Mouse (Mus musculus) hematopoietic stem cell, adult 5-6 weeks (primary cell): ENCODE data around the gene Pou6f2. TPM values are rescaled to one million over a fixed set of nuclear protein-coding genes. Genes with fewer than 3 reads are reported as not detected.

Source experiments
- ATAC-seq, 2 experiments: fragments of 125-278 bp in 1 of 2; replicated peaks in 1 of 2; 2 replicates each; pipeline ENCODE4 v1.8.0; 2016 to 2017; ENCODE audit warnings: inconsistent platforms in 2 of 2, mild to moderate bottlenecking in 2 of 2, moderate number of reproducible peaks in 2 of 2, low read depth in 1 of 2, moderate TSS enrichment in 1 of 2; ENCODE audit not compliant: low FRiP score in 2 of 2, poor library complexity in 2 of 2, severe bottlenecking in 2 of 2, insufficient read depth in 1 of 2, low TSS enrichment in 1 of 2
- total RNA-seq: library from RNA; stranded (forward); fragments of 172-1452, 232-1000 nt; gene quantifications from 2 replicates; pipeline ENCODE4 v1.2.3, GENCODE M21; 2017

The Pou6f2 gene
- total RNA-seq, 1 experiment from 2014 or later: not detected

DNA sequence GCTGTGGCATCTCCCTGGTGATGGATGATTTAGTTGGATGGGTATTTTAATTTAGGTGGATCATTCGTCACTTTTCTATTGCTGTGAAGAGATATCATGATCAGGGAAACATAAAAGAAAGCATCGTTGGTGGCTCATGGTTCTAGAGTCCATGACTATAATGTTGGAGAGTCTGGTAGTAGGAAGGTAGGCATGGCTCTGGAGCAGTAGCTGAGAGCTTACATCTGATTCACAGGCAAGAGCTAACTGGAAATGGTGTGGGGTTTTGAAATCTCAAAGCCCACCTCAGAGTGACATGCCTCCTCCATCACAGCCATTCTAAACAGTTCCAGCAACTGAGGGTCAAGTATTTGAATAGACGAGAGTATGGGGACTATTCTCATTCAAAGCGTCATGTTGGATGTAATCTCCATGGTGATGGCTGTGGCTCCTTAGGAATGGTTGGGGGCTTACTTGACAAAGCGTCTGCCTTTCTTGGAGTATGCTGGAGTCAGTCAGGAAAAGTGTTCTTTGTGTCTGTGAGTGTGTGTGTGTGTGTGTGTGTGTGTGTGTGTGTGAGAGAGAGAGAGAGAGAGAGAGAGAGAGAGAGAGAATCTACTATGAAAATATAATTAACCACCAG, 115.0 kb downstream of the Pou6f2 start:
- no peak for ATAC-seq

- no peak for ATAC-seq
Observed at GRCm38 (mm10) chr13:18281084-18281483, 116.4 kb downstream of the Pou6f2 start.

DNA sequence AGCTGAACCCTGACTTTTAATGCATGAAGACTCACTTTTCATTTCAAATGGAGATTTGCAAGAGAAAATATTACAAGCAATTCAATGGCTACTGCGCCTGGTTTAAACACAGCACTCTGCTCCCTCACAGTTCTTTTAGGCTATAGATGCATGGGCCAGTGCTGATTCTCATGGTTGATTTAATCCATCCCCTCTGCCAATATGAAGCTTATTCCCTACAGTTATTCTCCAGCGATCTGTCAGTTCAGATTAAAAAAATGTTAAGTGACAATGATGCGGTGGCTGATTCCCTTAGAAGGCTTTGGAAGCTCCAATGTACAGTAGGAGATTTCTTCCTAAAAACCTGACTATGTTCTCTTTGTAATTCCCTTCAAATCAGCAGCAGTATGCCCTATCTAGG, 144.4 kb downstream of the Pou6f2 start:
- ATAC-seq: no peak

GRCm38 (mm10) chr13:18218566-18219234, 178.8 kb downstream of the Pou6f2 start:
- ATAC-seq: no peak

GRCm38 (mm10) chr13:18211242-18211641, 186.2 kb downstream of the Pou6f2 start:
- no peak for ATAC-seq

DNA sequence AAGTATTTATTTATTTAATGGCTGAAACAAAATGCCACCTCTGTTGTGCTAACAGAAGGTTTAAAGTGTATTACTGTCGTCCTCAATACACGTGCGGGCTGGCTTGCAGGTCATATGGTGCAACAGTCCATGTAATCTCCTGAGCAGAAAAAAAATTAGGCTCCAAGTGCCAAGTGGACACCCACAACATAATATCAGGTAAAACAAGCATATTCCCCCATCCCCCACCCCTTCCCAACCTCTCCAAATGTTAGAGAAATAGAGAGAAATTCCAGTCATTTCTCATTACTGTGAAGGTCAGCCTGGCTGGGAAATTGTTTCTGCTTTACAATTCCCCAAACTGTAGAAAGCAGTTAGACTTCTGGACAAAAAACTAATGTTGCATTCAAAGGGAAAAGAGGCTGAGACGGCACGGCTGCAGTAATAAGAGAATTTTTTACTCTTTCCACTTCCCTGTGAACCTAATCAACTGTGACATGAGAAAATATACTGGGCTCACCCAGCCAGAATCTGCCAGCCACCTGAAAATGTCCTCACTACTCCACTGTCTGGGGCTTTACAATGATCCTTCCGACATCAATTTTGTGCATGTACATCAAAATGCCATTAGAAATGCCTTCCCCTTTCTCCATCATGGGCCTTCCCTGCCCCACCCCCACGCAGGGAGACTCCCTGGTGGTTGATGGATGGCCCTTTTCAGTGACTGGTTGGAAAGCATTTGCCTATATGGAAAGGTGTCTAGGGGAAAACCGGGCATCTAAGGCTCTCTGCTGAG, 192.8 kb downstream of the Pou6f2 start:
- no peak for ATAC-seq

GRCm38 (mm10) chr13:18174003-18174402, 223.5 kb downstream of the Pou6f2 start:
- ATAC-seq: peak in 1 of 2 experiments; percentile 32; a peak in 1 of 4 replicates

- ATAC-seq: no peak
Observed at GRCm38 (mm10) chr13:18173021-18173420, 224.5 kb downstream of the Pou6f2 start.

DNA sequence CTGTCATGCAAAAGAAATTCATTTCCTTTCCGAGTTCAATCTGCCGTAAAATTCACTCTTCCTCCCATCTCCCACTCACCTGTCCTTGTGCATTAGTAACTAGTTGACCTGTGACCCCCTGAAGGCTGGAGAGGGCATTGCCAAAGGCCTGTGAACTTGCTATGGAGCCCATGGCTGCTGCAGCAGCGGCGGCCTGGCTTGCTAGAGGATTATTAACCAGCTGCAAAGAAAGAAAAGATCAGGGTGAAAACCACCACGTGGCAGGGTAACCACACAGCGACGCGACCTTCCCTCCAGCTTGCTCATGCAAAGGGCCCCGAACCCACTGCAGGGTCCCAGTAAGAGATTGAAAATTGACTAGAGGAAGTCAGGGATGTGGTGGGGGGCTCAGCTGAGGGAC, 225.2 kb downstream of the Pou6f2 start:
- ATAC-seq: no peak

DNA sequence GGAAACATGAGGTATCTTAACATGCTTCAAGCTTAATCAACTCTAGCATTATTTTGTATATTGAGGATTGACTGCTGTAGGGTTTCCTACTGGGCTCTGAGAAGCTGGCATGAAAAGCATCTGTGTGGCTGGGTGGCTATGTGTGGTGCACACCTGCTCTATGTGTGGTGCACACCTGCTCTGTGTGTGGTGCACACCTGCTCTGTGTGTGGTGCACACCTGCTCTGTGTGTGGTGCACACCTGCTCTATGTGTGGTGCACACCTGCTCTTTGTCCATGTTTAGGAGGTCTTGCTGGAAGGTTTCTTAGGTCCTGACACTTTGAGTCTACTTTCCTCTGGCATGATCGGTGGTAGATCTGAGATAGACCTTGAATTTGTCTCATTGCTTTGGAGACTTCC, 233.3 kb downstream of the Pou6f2 start:
- no peak for ATAC-seq

DNA sequence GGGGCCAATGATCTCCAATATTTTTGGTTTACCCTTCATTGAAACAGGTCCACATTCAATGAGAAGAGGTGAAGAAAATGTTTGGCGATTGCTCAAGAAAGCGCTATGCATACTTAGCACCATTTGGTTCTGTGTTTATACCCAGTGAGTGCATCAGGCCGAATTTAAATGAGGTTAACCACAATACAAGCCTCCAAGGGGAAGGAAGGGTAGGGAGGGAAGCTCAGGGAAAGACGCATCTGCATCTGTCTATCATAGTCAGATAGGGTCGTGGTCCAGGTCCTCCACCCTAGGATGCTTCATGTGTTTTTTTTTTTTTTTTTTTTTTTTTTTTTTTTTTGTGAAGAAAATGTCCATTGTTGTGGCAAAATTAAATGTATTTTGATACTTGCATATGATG, 236.9 kb downstream of the Pou6f2 start:
- ATAC-seq: no peak

DNA sequence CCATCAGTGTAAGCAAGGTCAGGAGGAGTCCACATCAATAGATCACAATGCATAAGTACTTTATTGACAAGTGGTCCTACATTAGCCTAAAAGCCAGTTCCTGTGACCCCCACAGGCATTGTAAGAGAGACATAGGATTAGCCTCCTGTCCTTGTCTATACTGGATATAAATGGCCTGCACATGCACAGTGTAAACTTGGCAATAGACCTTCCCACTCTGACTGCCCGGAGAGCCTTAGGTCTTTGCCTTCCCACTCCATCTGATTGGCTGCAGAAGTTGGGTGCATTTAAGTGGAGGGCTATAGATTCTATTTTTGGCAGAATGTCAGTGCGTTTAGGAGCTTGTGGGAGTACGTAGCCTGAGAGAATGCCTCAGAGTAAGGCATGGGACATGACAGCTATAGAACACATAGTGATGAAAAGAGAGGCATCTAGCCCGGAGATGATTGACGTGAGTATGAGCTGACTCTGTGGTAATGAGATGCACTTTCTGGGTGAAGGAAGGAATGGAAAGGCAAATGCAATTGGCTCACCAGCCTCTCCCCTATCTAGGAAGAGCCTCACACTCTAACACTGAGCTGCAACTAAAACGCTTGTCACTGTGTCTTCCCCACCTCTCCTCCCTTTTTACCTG, 243.4 kb downstream of the Pou6f2 start:
- no peak for ATAC-seq

- no peak for ATAC-seq
Observed at GRCm38 (mm10) chr13:18133646-18134045, 263.8 kb downstream of the Pou6f2 start.

GRCm38 (mm10) chr13:18133193-18133592, 264.3 kb downstream of the Pou6f2 start:
- ATAC-seq: no peak

GRCm38 (mm10) chr13:18131324-18131723, 266.2 kb downstream of the Pou6f2 start:
- no peak for ATAC-seq

- ATAC-seq: no peak
Observed at GRCm38 (mm10) chr13:18129697-18130096, 267.8 kb downstream of the Pou6f2 start.

DNA sequence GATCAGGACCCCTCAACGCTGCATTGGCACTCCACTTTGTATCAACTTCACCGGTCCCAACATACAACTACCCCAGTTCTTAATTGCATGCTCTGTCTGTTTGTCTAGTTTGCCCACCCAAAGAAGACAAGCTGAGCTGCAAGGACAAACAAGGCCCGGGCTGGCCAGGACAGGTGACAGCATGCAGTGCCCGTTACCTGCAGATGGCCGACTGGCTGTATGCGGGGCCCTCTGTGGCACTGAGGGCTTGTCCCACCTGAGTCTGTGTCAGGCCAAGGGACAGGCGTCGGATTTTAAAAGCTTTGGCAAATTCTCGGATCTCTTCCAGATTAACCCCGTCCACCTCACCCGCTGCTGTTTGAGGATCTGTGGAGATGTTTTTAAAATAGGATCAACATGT, 268.7 kb downstream of the Pou6f2 start:
- no peak for ATAC-seq

DNA sequence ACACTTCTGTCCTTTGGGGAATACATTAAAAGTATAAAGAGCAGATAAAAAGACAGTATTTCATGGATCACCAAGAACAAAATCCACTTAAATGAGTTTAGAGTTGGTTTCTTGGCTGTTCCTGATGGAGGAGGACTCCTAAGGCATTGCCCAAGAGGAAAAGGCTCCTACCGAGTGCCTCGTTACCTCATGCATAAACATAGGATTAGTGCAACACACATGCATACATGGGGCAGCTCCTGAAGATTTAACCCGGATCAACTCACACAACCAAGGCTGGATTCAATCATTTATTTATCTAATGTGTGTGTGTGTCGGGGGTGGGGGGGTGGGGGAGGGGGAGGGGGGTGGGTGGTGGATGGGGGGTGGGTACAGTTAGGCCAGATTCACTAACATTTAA, 269.4 kb downstream of the Pou6f2 start:
- no peak for ATAC-seq
